In the genomic region with DNA sequence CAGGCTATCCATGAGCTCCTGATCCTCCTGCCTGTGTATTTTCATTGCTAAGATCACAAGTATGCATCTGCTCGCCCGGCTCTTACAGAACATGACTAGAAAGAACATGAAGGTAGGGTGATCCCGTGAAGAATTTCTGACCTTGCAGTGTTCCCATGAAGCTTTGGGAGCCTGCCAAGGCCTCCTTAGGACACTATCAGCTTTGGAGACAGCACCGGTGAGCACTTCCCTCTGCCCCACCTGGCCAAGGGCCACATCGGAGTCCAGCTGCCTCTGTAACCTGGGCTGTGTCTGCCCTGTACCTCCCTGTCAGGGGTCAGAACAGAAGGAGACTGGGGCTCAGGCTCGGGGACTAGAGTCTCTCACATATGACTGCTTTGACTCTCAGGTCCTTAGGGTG, we compare ENCODE assay signal across 10 mouse cellular contexts. TPM values are rescaled to one million over a fixed set of nuclear protein-coding genes. Genes with fewer than 3 reads are reported as not detected.
A peak's percentile ranks its signal among the peaks of the same experiment; 100 is the strongest.
DNase-seq lines count a peak whose midpoint lies in the region.
"Had no signal": no experiment of that assay in that cellular context is flagged by ENCODE, and none has a peak within 500 bp of the region (broad histone marks: within the 10 kb centered on the region; RNA-seq: fewer than 3 reads in every experiment).

No protein-coding gene starts in this region.

- intact Hi-C loops in heart, postnatal 10 days (cut with DNase I): no loop called here

- peak; percentile 52 for DNase-seq in cerebellum, adult 11-12 months
- DNase-seq in cerebellum, postnatal 36 days: no peak
- DNase-seq in lung, adult 18-20 months: peak; percentile 51 to 74
- no peak for DNase-seq in lung, postnatal 25 days (ENCODE audit: low spot score)
- peak; percentile 83 to 84 for DNase-seq in heart, postnatal 10 days
- DNase-seq in lung, postnatal 36 days: peak; percentile 59
- DNase-seq in thymus, postnatal 0 days (ENCODE audit: low spot score): no peak
- DNase-seq in frontal cortex, postnatal 25 days (ENCODE audit: low spot score in 2 of 2): no peak
- DNase-seq: thymus, postnatal 36 days had no signal

RNA-seq across cellular contexts. Expression of gene Gng7, which starts 28.0 kb away (rescaled TPM):
- total RNA-seq in heart, postnatal 10 days (2021): 1 to 10 TPM in 1 of 2 experiments, under 1 TPM in 1; 0.67 to 1.1 TPM
- polyA plus RNA-seq in thymus, postnatal 0 days (2015; fragmentation: Nextera tagmentation; extraction: Ambion mirVana): 1.5 and 1.8 TPM in 2 replicates

RNA-seq across cellular contexts. Expression of gene Diras1, which starts 38.7 kb away (rescaled TPM):
- total RNA-seq in heart, postnatal 10 days (2021): not detected
- polyA plus RNA-seq in thymus, postnatal 0 days (2015; fragmentation: Nextera tagmentation; extraction: Ambion mirVana): 0.04 TPM in 1 of 2 replicates, not detected in the other
- polyA plus RNA-seq: liver, embryonic 14.5 days had no signal

RNA-seq across cellular contexts. Expression of gene Slc39a3, which starts 50.5 kb away (rescaled TPM):
- total RNA-seq in heart, postnatal 10 days (2021): 10 to 100 TPM; 11.5 to 13.0 TPM
- polyA plus RNA-seq in thymus, postnatal 0 days (2015; fragmentation: Nextera tagmentation; extraction: Ambion mirVana): 16.0 and 16.8 TPM in 2 replicates

RNA-seq across cellular contexts. Expression of gene Gadd45b, which starts 56.9 kb away (rescaled TPM):
- 10 to 100 TPM; 11.5 to 18.3 TPM for total RNA-seq in heart, postnatal 10 days (2021)
- 19.0 and 21.7 TPM in 2 replicates for polyA plus RNA-seq in thymus, postnatal 0 days (2015; fragmentation: Nextera tagmentation; extraction: Ambion mirVana)

Comparison
In these comparisons a context has a peak if more than half of its experiments do, and no peak if none do; other contexts are left out.
1. DNase-seq: peak in cerebellum, adult 11-12 months (single experiment), lung, adult 18-20 months (2 of 2), heart, postnatal 10 days (2 of 2) and lung, postnatal 36 days (single experiment); none in cerebellum, postnatal 36 days (0 of 2), lung, postnatal 25 days (single experiment), thymus, postnatal 0 days (single experiment) and frontal cortex, postnatal 25 days (0 of 2).